8 mouse cellular contexts compared by ENCODE assay signal in genomic region chr6:124740888-124741761, GRCm38 (mm10). TPM values are rescaled to one million over a fixed set of nuclear protein-coding genes. Genes with fewer than 3 reads are reported as not detected.
A peak's percentile ranks its signal among the peaks of the same experiment; 100 is the strongest.
DNase-seq lines count a peak whose midpoint lies in the region; ATAC-seq lines count a peak whose summit lies in the region.

TSS of gene Grcc10 (minus strand) at chr6:124741374.

- peak; percentile 91 to 97 for DNase-seq in adrenal gland, adult (ENCODE audit: inconsistent age in 2 of 2, low spot score in 1 of 2)
- DNase-seq in embryo, embryonic 10 days (ENCODE audit: low spot score): peak; percentile 97
- peak; percentile 81 for DNase-seq in gastrocnemius, postnatal 10 days
- peak; percentile 97 for DNase-seq in induced T-regulatory cell, adult 2 months (ENCODE audit: low read depth)
- DNase-seq in left cerebral cortex, adult 9 months (ENCODE audit: low spot score in 2 of 2): peak; percentile 84 to 92
- DNase-seq in right cerebral cortex, postnatal 14 days: peak; percentile 86
- DNase-seq in yolk sac, embryonic 10.5 days (ENCODE audit: low spot score): peak; percentile 94

- ATAC-seq in megakaryocyte progenitor cell, adult 5-6 weeks (replicated peaks; ENCODE audit: poor library complexity): peak; percentile 57

RNA-seq across cellular contexts. Expression of gene Grcc10, which starts in this region (rescaled TPM):
- total RNA-seq in gastrocnemius, postnatal 10 days (2021): 100 to 1,000 TPM; 213 to 226 TPM
- total RNA-seq in megakaryocyte progenitor cell, adult 5-6 weeks (2015): 171 and 179 TPM in 2 replicates
- 99.5 and 133 TPM in 2 replicates for total RNA-seq in megakaryocyte progenitor cell, adult 5-6 weeks (2017)

Comparison
In these comparisons a context has a peak if more than half of its experiments do, and no peak if none do; other contexts are left out.
1. Peak in every context shown above with its lines: DNase-seq and ATAC-seq.